Mouse (Mus musculus): ENCODE results near the gene Pnpla5.
"Not testable (repeated sequence)": the region's sequence is repeated elsewhere in the genome, so short reads cannot be mapped to it uniquely, and the experiment has no call there.

Gene Pnpla5

GRCm38 (mm10) chr15:84123075-84123474, at the start of gene Pnpla5:
Gene Pnpla5, minus strand, starts transcription at chr15:84123175.
- DNase-seq (ENCODE audit: low spot score in 2 of 2) = no peak

GRCm38 (mm10) chr15:84171166-84171565, 48.2 kb upstream of the Pnpla5 start:
- DNase-seq (ENCODE audit: low spot score in 2 of 2) = no peak

- no peak for DNase-seq (ENCODE audit: low spot score in 2 of 2)
Observed at GRCm38 (mm10) chr15:84169511-84169910, 46.5 kb upstream of the Pnpla5 start.

DNA sequence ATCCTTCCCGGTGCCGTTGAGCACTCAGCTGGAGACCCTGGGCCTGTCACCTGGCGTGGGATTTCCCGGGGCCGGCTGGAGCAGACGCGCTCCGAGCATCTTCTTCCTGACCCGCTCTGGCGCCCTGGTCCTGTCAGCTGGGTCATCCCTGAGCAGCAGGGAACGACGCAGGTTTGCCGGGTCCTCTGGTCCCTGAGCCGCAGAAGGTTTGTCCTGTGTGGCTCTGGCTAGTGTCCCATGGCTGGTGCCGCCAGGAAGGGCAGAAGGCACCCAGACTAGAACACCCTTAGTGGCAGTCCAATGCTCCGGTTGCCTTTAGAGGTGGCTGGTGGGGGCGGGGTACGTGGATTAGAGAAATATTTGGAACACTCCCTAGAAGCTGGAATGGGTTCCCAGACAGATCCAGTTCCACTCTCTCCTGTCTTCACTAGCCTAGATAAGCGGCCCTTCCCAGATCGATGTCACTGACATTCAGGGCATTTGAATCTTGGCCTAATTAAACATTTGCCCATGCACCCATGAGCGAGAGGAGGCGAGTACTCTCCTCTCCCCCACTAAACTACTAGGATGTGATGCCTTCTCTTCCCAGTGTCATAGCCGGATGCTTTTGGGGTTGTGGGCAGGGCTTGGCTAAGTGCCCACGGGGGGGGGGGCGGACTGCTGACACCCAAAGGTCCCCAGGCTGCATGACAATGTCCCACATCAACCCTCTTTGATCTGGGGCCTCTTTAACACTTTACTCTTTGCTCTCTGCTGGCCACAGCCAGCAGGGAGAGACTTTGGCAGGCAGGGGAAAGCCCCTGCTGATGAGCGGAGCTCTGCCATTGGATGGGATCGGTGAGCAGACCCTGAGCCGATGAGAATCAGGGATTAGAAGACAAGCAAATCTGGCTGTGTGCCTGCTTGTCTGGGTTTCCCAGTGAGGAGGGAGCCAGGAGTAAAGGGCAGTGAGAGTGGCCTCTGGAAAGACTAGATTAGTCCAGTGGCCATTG, 45.5 kb upstream of the Pnpla5 start:
- DNase-seq (ENCODE audit: low spot score in 2 of 2) = no peak

GRCm38 (mm10) chr15:84167600-84167999, 44.6 kb upstream of the Pnpla5 start, which contains the start of gene Pnpla3:
Gene Pnpla3, plus strand, starts transcription at chr15:84167837.
- DNase-seq (ENCODE audit: low spot score in 2 of 2) = peak; percentile 87 to 93

DNA sequence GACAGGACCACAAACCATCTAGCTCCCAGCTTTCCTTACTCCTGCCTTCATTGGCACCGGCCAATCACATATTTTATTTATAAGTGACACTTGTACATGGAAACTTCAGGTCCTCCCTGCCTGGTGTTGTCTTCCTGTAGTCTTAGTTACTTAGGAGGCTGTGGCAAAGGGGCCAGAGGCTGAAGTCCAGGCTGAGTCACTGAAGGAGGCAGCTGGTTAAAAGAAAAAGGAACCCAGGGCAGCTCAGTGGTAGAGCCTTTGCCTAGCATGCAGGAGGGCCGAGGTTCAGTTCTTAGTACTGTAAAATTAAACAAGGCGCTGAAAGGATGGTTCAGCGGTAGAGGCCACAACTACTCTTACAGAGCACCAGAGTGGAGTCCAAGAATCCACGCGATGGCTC, 43.8 kb upstream of the Pnpla5 start:
- DNase-seq (ENCODE audit: low spot score in 2 of 2) = no peak

GRCm38 (mm10) chr15:84161871-84162270, 38.9 kb upstream of the Pnpla5 start:
- DNase-seq (ENCODE audit: low spot score in 2 of 2) = no peak

DNA sequence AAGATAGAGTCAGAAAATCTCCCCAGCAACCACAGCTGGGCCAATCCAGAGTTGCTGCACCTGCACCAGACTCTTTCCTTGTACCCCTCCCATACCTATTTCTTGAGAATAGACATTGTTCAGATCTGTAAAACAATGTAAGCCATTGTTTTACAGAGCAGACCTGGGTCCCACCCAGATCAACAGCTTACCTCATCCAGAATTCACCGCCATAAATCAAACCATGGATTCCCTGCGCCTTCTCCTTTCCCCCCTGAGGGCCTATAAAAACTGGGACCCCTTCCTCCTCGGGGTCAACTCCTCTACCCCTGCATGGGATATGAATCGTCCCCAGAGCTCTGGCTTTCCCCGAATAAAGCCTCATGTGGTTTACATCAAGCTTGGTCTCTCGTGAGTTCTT, 34.6 kb upstream of the Pnpla5 start:
- not testable (repeated sequence) for DNase-seq (ENCODE audit: low spot score in 2 of 2)

DNA sequence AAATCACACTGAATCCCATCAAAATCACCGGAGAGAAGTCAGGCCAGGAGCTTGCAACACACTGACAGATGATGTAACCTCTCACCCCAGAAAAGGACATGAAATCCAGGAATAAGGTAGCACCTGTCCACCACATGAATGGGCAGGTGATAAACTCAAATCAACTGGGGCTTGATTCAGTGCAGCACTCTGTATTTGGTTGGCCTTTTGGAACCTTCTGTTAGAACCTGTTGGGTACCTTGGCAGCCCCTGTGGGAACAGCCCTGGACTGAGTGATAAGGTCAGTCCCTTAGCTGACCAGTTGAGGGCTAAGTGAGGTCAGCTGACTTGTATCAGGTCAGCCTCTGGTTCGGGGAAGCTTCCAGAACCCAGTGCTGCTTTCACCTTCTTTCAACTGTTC, 33.2 kb upstream of the Pnpla5 start:
- DNase-seq (ENCODE audit: low spot score in 2 of 2) = no peak

DNA sequence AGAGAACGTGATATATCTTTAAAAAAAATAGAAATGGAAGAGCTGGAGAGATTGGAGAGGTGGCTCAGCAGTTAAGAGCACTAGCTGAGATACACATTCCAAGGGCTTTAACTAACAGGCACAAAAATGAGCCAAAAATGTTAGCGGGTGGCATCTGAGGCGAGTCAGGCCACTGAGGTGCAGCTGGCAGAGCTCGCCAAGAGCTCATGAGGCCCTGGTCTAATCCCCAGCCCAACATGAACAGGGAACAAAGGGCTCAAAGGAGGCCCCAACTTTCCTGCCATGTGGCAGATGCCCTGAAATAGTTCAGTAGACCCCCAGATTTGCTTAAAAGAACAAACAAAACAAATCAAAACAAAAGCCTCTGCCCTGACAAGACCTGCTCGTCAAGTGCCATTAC, 18.0 kb upstream of the Pnpla5 start:
- no peak for DNase-seq (ENCODE audit: low spot score in 2 of 2)

DNA sequence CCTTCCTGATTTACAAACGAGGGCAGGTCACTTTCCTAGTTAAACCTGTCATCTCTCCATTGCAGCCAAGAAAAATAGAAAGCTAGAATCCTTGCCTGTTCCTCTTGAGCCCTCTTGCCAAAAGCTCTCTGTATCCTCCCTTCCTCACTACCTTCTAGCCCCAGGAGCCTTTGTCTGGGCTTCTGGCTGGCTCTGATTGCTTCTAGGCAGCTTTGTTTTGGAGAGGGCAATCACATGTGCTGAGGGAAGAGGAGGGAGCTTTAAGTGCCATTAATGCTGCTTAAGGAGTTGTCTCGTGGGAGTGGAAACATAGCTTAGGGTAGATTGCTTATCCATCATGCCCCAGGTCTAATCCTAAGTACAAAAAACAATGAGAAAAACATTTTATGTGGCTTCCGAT, 17.1 kb upstream of the Pnpla5 start:
- no peak for DNase-seq (ENCODE audit: low spot score in 2 of 2)

DNA sequence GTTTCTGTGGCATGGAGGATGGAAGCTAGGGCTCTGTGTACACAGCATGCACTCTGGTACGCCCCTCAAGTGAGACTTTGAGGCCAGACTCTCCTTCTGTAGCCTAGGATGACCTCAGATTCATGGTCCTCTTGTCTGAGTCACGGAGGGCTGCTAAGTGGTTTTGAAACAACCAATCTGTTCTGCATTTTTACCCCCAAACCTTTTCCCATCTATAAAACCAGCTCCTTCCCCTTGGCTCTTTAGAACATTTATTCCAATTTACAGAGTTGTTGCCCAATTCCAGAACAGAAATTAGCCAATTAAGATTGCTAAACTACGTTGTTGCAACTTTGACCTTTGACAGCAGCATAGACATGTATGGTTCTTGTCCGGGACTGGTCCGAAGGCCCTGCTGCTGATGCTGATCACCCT, 16.6 kb upstream of the Pnpla5 start:
- DNase-seq (ENCODE audit: low spot score in 2 of 2) = no peak

- no peak for DNase-seq (ENCODE audit: low spot score in 2 of 2)
Observed at GRCm38 (mm10) chr15:84136473-84137415, 13.8 kb upstream of the Pnpla5 start.

GRCm38 (mm10) chr15:84135472-84135871, 12.5 kb upstream of the Pnpla5 start:
- no peak for DNase-seq (ENCODE audit: low spot score in 2 of 2)

DNA sequence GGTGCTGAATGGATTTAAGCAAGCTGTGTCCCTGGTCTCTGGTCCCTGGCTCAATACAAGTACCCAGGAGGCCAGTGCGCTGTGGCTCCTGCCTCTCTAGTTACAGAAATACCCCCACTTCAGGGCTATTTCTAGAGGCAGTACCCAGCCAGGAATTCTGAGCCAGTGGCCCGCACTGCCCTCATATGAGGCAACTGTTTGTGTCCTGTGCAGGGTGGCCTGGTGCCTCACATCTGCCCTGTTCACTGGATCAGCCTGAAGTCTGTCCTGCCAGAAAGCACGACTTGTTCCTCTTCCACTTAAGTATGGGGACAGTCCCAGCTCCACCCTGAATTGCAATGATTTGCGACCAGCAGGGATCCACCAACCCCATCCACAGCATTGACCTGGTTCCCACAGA, 10.5 kb upstream of the Pnpla5 start:
- DNase-seq (ENCODE audit: low spot score in 2 of 2) = no peak

- DNase-seq (ENCODE audit: low spot score in 2 of 2) = no peak
Observed at GRCm38 (mm10) chr15:84131971-84132370, 9.0 kb upstream of the Pnpla5 start.

DNA sequence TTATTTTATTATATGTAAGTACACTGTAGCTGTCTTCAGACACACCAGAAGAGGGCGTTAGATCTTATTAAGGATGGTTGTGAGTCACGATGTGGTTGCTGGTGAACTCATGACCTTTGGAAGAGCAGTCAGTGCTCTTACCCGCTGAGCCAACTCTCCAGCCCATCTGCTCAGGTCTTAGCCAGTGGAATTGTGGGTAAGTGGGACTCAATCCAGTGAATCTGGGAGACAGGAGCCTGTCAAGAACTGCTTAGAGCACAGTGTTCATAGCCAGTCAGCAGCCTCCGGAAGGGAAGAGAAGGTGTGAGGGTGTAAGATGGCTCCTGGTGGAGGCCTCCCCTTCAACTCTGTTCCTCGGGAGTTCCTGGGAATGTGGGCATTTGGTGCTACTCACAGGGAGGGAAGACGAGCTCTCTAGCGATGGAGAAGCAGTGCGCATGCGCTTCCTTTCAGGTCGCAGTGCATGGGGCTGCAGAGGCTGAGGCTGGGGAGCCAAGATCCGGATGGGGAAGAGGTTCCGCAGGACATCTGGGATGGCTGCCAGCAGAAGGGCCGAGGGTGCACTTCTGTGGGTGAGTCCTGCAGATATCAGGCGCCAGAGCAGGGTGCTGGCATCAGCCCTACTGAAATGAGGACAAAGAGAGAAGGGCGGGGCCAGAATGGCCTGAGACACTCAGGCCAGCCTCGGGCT, 8.3 kb upstream of the Pnpla5 start:
- DNase-seq (ENCODE audit: low spot score in 2 of 2) = no peak

DNA sequence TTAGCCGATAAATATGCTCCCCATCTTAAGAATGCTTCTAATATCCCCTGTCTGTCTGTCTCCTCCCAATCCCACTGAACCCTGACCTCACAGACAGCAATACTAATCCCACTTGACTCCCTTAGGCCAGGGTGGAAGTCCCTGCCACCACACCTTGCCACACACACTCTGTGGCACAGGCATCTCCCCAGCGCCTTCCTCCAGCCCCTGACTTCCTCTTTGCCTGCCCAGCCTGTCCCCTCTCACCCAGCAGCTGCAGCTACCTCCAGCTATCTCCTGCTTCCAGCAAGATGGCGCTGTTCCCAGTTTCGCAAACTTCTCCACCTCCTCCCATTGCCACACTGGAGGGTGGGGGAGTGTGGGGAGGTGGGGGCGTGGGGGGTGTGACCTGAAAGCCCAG, 3.9 kb upstream of the Pnpla5 start:
- DNase-seq (ENCODE audit: low spot score in 2 of 2) = no peak

DNA sequence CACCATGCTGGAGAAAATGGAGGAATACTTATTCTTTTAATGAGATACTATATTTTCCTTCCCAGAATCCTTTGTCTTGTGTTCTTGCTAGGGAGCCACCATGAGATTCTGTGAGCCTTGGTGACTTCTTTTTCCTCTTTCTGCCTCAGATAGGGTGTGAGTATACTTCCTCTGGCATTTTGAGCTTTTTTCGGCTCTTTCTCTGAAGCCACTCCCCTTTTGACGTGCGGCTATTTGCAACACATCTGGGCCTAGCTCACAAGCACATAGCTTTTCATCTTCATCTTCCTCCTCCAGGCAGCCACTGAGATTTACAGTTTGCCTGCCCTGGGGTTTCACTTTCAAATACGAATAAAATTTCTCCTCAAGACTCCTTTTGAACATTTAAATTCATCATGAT, 3.5 kb upstream of the Pnpla5 start:
- DNase-seq (ENCODE audit: low spot score in 2 of 2) = no peak

DNA sequence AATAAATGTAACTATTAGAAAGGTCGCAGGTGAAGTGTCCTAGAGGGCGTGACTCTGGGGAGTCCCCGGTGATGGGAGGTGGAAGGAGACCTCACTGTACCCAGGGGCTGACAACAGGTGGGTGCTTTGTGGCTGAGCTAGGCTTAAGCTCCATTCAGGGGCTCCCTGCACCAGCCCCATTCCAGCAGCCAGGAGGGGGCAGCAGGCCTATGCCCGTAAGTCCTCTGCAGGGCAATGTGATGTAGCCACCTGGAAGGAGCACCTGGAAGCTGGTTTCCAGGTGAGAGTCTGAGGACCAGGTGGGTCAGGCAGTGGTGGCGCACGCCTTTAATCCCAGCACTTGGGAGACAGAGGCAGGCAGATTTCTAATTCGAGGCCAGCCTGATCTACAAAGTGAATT, 1.1 kb upstream of the Pnpla5 start:
- no peak for DNase-seq (ENCODE audit: low spot score in 2 of 2)

GRCm38 (mm10) chr15:84121036-84121435, 1.9 kb downstream of the Pnpla5 start:
- no peak for DNase-seq (ENCODE audit: low spot score in 2 of 2)

GRCm38 (mm10) chr15:84120612-84121011, 2.4 kb downstream of the Pnpla5 start:
- no peak for DNase-seq (ENCODE audit: low spot score in 2 of 2)
